Mouse (Mus musculus) liver, adult 2 months (tissue): ENCODE results near the gene Cuedc2.

Experiments
- CTCF ChIP-seq: fragments of 200-500 bp; IDR thresholded peaks from 2 replicates; pipeline ENCODE4 v1.5.1; 2011; ENCODE audit warnings: low read depth, low read length, control low read depth
- POLR2A ChIP-seq: fragments of 200-500 bp; IDR thresholded peaks from 2 replicates; pipeline ENCODE4 v1.6.1; 2011; ENCODE audit warnings: low read length, control low read depth; ENCODE audit not compliant: insufficient read depth; ENCODE audit errors: extremely low read depth

- no peak for TF ChIP-seq POLR2A
- no peak for TF ChIP-seq CTCF
Measured at GRCm38 (mm10) chr19:46326019-46326755, 12.3 kb downstream of the Cuedc2 start.
